Mouse (Mus musculus) mesoderm, embryonic 11.5 days (tissue): Measurements from ENCODE around the gene Cdk4.
"Not testable (repeated sequence)": the region's sequence is repeated elsewhere in the genome, so short reads cannot be mapped to it uniquely, and the experiment has no call there.

Source experiments
- DNase-seq: peaks from one replicate; pipeline ENCODE4 v3.0.0-alpha.2; 2012; ENCODE audit warnings: low read depth, low spot score

Cdk4 gene

GRCm38 (mm10) chr10:127056490-127056889 is 6.8 kb upstream of the Cdk4 start:
- no peak for DNase-seq

- peak; percentile 88 for DNase-seq
Observed at GRCm38 (mm10) chr10:127058161-127058560, 5.2 kb upstream of the Cdk4 start.

- no peak for DNase-seq
Observed at GRCm38 (mm10) chr10:127058708-127059107, 4.6 kb upstream of the Cdk4 start.

GRCm38 (mm10) chr10:127059174-127059967 is 4.0 kb upstream of the Cdk4 start:
- DNase-seq, result no peak

GRCm38 (mm10) chr10:127059968-127060916 is 3.1 kb upstream of the Cdk4 start, which contains the start of gene March9:
TSS of gene March9 (minus strand) at chr10:127060184.
- no peak for DNase-seq

- no peak for DNase-seq
Observed at GRCm38 (mm10) chr10:127061085-127061484, 2.2 kb upstream of the Cdk4 start.

GRCm38 (mm10) chr10:127061513-127061912 is 1.8 kb upstream of the Cdk4 start:
- no peak for DNase-seq

- not testable (repeated sequence) for DNase-seq
Observed at GRCm38 (mm10) chr10:127062101-127062500, 1.2 kb upstream of the Cdk4 start.

GRCm38 (mm10) chr10:127062503-127062902 is 831 bp upstream of the Cdk4 start:
- DNase-seq, result no peak

GRCm38 (mm10) chr10:127063913-127064870 is 858 bp downstream of the Cdk4 start:
- no peak for DNase-seq

GRCm38 (mm10) chr10:127065981-127066380 is 2.6 kb downstream of the Cdk4 start:
- no peak for DNase-seq

GRCm38 (mm10) chr10:127066519-127067018 is 3.2 kb downstream of the Cdk4 start:
- DNase-seq, result no peak

- no peak for DNase-seq
Observed at GRCm38 (mm10) chr10:127068360-127069038, 5.2 kb downstream of the Cdk4 start.

GRCm38 (mm10) chr10:127069281-127070189 is 6.2 kb downstream of the Cdk4 start:
- DNase-seq, result peak; percentile 82

- DNase-seq, result peak; percentile 94
Observed at GRCm38 (mm10) chr10:127070190-127071121, 7.1 kb downstream of the Cdk4 start, which contains the start of gene Tspan31. TSS of gene Tspan31 (minus strand) at chr10:127070264.

- DNase-seq, result no peak
Observed at GRCm38 (mm10) chr10:127071203-127071602, 7.9 kb downstream of the Cdk4 start.

GRCm38 (mm10) chr10:127072270-127072669 is 8.9 kb downstream of the Cdk4 start:
- DNase-seq, result not testable (repeated sequence)

GRCm38 (mm10) chr10:127072969-127073368 is 9.6 kb downstream of the Cdk4 start:
- not testable (repeated sequence) for DNase-seq
